Mouse (Mus musculus) ES-E14 (cell line): ENCODE results near the gene Lcp1. TPM values are rescaled to one million over a fixed set of nuclear protein-coding genes. Genes with fewer than 3 reads are reported as not detected.

ENCODE experiments used
- DNase-seq: peaks from one replicate; pipeline ENCODE4 v3.0.0-alpha.2; 2013; ENCODE audit warnings: low read depth, low spot score
- H3K27ac ChIP-seq: 2 replicates; pipeline ENCODE4 v1.5.1; 2012; ENCODE audit warnings: low read depth, mild to moderate bottlenecking, low read length, moderate library complexity, mixed read lengths; ENCODE audit not compliant: poor library complexity, insufficient read depth, severe bottlenecking
- H3K36me3 ChIP-seq: 2 replicates; pipeline ENCODE4 v1.6.1; 2012; ENCODE audit warnings: mild to moderate bottlenecking, low read length, moderate library complexity, mixed read lengths; ENCODE audit not compliant: control insufficient read depth, poor library complexity, insufficient read depth, severe bottlenecking
- H3K4me1 ChIP-seq, 2 experiments: fragments of 150-350 bp in 1 of 2; sonication (generic) in 1 of 2; 2 replicates each; pipeline ENCODE4 v1.6.1; 2012; ENCODE audit warnings: low read length in 2 of 2, mild to moderate bottlenecking in 1 of 2, mixed read lengths in 1 of 2; ENCODE audit not compliant: control insufficient read depth in 2 of 2, insufficient read depth in 2 of 2, poor library complexity in 1 of 2
- H3K4me3 ChIP-seq, 2 experiments: fragments of 150-350 bp in 1 of 2; sonication (generic) in 1 of 2; 2 replicates each; pipeline ENCODE4 v1.5.1; 2012; ENCODE audit warnings: low read length in 2 of 2, low read depth in 1 of 2, mild to moderate bottlenecking in 1 of 2, mixed read lengths in 1 of 2; ENCODE audit not compliant: insufficient read depth in 1 of 2, poor library complexity in 1 of 2, severe bottlenecking in 1 of 2
- H3K9ac ChIP-seq: 2 replicates; pipeline ENCODE4 v1.6.1; 2012; ENCODE audit warnings: low read depth, mild to moderate bottlenecking, low read length, mixed read lengths; ENCODE audit not compliant: poor library complexity, insufficient read depth, severe bottlenecking
- H3K9me3 ChIP-seq: fragments of 150-350 bp; sonication (generic); 2 replicates; pipeline ENCODE4 v1.6.1; 2012; ENCODE audit warnings: low read depth, mild to moderate bottlenecking, low read length; ENCODE audit not compliant: control insufficient read depth, insufficient read depth
- CHD2 ChIP-seq: IDR thresholded peaks from 2 replicates; pipeline ENCODE4 v1.6.1; 2014; ENCODE audit warnings: mild to moderate bottlenecking, low read depth, low read length, inconsistent platforms
- HCFC1 ChIP-seq: IDR thresholded peaks from 2 replicates; pipeline ENCODE4 v1.6.1; 2012; ENCODE audit warnings: low read length, inconsistent platforms, borderline replicate concordance; ENCODE audit not compliant: insufficient read depth
- MAFK ChIP-seq: IDR thresholded peaks from 2 replicates; pipeline ENCODE4 v1.6.1; 2014; ENCODE audit warnings: mild to moderate bottlenecking, low read depth, low read length, inconsistent platforms; ENCODE audit not compliant: insufficient read depth
- ZC3H11A ChIP-seq: IDR thresholded peaks from 2 replicates; pipeline ENCODE4 v1.6.1; 2012; ENCODE audit warnings: low read depth, mild to moderate bottlenecking, inconsistent platforms, low read length, borderline replicate concordance
- ZNF384 ChIP-seq: IDR thresholded peaks from 2 replicates; pipeline ENCODE4 v1.6.1; 2012; ENCODE audit warnings: low read depth, low read length, inconsistent platforms
- in situ Hi-C, 2 experiments: fragments of 600-800 bp; cut with MboI; formaldehyde crosslinking; loops; one replicate each; pipeline ENCODE4 v1.15.1; 2025; ENCODE audit warnings: low sequenced_read_pairs in 2 of 2, inconsistent platforms in 1 of 2; ENCODE audit not compliant: unreplicated experiment in 2 of 2
- total RNA-seq: library from RNA; depleted of rRNA; stranded (reverse); fragments of 300-350 nt; gene quantifications from 2 replicates; pipeline ENCODE4 v1.2.3, GENCODE M21; 2012; rRNA removed

Gene Lcp1
- total RNA-seq, 1 experiment, result 2.8 TPM

DNA sequence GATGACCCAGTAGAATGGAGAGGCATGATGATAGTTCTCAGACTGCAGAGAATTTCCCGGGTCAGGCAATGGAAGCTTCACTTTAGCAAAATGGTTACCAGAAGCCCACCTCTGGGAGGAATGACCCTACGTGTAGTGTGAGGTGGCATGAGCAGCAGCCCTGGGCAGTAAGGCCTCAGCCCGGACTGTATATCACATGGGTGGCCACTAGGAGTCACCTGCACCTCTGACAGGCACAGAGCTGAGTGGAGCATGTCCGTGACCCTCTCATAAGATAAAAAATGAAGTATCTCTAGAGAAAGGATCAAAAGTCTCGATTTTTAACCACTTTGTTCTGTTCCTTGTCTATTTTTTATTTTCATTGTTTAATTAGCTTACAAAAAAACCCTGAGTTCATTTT is 125.6 kb downstream of the Lcp1 start:
- in situ Hi-C loops, result no loop called here
- no peaks in the 10 kb centered on the region for H3K4me1 ChIP-seq
- no peak overlapping the region for H3K9ac ChIP-seq
- H3K4me3 ChIP-seq, result no peak overlapping the region
- no peak overlapping the region for H3K27ac ChIP-seq
- H3K9me3 ChIP-seq, result no peaks in the 10 kb centered on the region
- TF ChIP-seq ZC3H11A (no peak), ZNF384 (no peak), MAFK (no peak), HCFC1 (no peak), CHD2 (no peak)
- no peak for DNase-seq
- no peaks in the 10 kb centered on the region for H3K36me3 ChIP-seq

DNA sequence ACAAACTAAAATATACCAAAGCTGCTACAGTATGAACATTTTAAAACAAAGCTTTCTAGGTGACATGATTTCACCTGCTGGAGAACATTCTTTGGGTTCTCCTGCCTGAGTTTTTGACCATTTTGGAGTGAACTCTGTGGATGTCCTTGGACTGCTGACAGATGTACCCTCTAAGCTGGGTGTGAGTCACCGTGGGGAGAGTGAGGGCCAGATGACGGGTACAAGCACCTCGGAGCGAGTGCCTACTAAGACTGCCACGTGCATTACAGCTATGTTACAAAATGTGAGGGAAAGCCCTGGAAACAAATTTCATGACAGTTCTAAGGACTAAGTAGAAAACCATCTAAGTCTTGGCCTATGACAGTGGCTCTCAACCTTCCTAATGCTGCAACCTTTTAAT is 138.6 kb downstream of the Lcp1 start:
- no peaks in the 10 kb centered on the region for H3K4me1 ChIP-seq
- H3K27ac ChIP-seq, result no peak overlapping the region
- H3K9me3 ChIP-seq, result no peaks in the 10 kb centered on the region
- H3K4me3 ChIP-seq, result no peak overlapping the region
- no peak for DNase-seq
- in situ Hi-C loops, result no loop called here
- TF ChIP-seq ZNF384, result no peak
- no peak for TF ChIP-seq CHD2
- no peak for TF ChIP-seq ZC3H11A
- TF ChIP-seq MAFK, result no peak
- no peak for TF ChIP-seq HCFC1
- H3K36me3 ChIP-seq, result no peaks in the 10 kb centered on the region
- H3K9ac ChIP-seq, result no peak overlapping the region

DNA sequence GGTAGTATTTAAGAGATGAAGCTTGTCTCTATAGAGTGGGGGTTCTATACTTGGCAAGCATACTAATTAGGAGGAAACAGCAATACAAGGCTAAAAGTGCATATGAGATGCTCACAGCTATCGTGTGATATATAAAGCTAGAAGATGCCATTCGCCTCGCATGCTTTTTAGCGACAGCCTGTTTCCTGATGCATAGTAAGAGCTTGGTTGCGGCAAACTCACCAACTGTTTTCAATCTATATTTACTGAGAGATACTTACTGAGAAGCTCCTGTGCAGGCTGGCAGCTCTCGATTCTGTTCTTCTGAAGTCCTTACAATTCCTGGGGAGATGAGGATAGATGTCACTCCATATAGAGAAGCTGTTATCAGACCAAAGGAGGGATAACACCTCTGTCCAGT is 148.8 kb downstream of the Lcp1 start:
- in situ Hi-C loops, result no loop called here
- Histone ChIP-seq H3K27ac (no peak overlapping the region), H3K9ac (no peak overlapping the region), H3K9me3 (no peaks in the 10 kb centered on the region), H3K36me3 (no peaks in the 10 kb centered on the region), H3K4me1 (no peaks in the 10 kb centered on the region), H3K4me3 (no peak overlapping the region)
- no peak for DNase-seq
- TF ChIP-seq CHD2 (no peak), ZNF384 (no peak), ZC3H11A (no peak), HCFC1 (no peak), MAFK (no peak)

DNA sequence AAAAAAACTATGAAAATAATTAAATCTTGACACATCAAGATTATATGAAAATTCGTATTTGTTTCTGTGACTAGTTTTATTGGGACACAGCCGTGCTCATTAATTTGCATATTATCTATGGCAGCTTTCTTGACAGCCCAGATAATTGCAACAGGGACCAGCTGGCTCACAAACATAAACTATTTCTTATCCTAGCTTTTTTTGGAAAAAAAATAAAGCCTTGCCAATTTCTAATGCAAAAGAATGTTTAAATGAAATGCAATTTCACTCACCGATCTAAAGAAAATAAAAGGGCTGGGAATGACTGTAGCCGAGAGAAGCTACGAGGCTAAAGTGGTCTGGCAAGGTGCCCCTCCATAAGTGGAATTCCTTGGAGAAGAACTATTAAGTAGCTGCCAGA is 149.5 kb downstream of the Lcp1 start:
- no peak for DNase-seq

More for the DNA sequence above, 149.5 kb downstream of the Lcp1 start:
- H3K9me3 ChIP-seq, result no peaks in the 10 kb centered on the region
- no peak overlapping the region for H3K9ac ChIP-seq
- no peaks in the 10 kb centered on the region for H3K36me3 ChIP-seq
- H3K4me1 ChIP-seq, result peaks cover 0 to 3% of the 10 kb centered on the region in 2 experiments; a peak in 1 of 4 replicates
- H3K4me3 ChIP-seq, result no peak overlapping the region
- in situ Hi-C loops, result no loop called here
- no peak for TF ChIP-seq CHD2
- TF ChIP-seq ZNF384, result no peak
- no peak for TF ChIP-seq HCFC1
- TF ChIP-seq MAFK, result no peak
- TF ChIP-seq ZC3H11A, result no peak
- no peak overlapping the region for H3K27ac ChIP-seq

Other genes starting within 250 kb of the Lcp1 start
- 3.3 and 7.9 TPM in 2 replicates for gene Lrch1, start 183.2 kb upstream of the Lcp1 start, total RNA-seq
- gene Rubcnl, start 115.1 kb upstream of the Lcp1 start, total RNA-seq, result 0.09 TPM in 1 of 2 replicates, not detected in the other
- gene Lrrc63, start 220 bp upstream of the Lcp1 start, total RNA-seq, result not detected in 2 replicates
- gene Cpb2, start 111.2 kb downstream of the Lcp1 start, total RNA-seq, result 0.80 and 1.3 TPM in 2 replicates
- gene Zc3h13, start 153.3 kb downstream of the Lcp1 start, total RNA-seq, result 19.4 and 28.0 TPM in 2 replicates